Comparison of ENCODE assay signal across 10 mouse cellular contexts in genomic region chr8:120574941-120575340, GRCm38 (mm10). TPM values are rescaled to one million over a fixed set of nuclear protein-coding genes. Genes with fewer than 3 reads are reported as not detected.
DNase-seq lines count a peak whose midpoint lies in the region.
"Had no signal": no experiment of that assay in that cellular context is flagged by ENCODE, and none has a peak within 500 bp of the region (broad histone marks: within the 10 kb centered on the region; RNA-seq: fewer than 3 reads in every experiment).

No protein-coding gene starts in this region.

- DNase-seq in kidney, adult 18-20 months, result peak; percentile 37
- no peak for DNase-seq in kidney, adult 11 months
- DNase-seq in testis, postnatal 10 days (ENCODE audit: low spot score), result peak; percentile 71
- no peak for DNase-seq in testis, postnatal 14 days (ENCODE audit: low spot score)
- peak; percentile 62 for DNase-seq in adrenal gland, postnatal 25 days
- no peak for DNase-seq in thymus, postnatal 36 days
- DNase-seq in spleen, adult 12 weeks (ENCODE audit: low spot score), result no peak
- DNase-seq: cerebellum, postnatal 14 days; heart, adult 2 months; right cerebral cortex, adult 18-20 months had no signal

RNA-seq across cellular contexts. Expression of gene Gins2, which starts 14.2 kb away (rescaled TPM):
- 12.2 and 12.4 TPM in 2 replicates for total RNA-seq in adrenal gland, postnatal 25 days (2021)

Comparison
In these comparisons a context has a peak if more than half of its experiments do, and no peak if none do; other contexts are left out.
1. DNase-seq: peak in kidney, adult 18-20 months (single experiment), testis, postnatal 10 days (single experiment) and adrenal gland, postnatal 25 days (single experiment); none in kidney, adult 11 months (single experiment), testis, postnatal 14 days (single experiment), thymus, postnatal 36 days (0 of 2) and spleen, adult 12 weeks (single experiment).